In the genomic region with DNA sequence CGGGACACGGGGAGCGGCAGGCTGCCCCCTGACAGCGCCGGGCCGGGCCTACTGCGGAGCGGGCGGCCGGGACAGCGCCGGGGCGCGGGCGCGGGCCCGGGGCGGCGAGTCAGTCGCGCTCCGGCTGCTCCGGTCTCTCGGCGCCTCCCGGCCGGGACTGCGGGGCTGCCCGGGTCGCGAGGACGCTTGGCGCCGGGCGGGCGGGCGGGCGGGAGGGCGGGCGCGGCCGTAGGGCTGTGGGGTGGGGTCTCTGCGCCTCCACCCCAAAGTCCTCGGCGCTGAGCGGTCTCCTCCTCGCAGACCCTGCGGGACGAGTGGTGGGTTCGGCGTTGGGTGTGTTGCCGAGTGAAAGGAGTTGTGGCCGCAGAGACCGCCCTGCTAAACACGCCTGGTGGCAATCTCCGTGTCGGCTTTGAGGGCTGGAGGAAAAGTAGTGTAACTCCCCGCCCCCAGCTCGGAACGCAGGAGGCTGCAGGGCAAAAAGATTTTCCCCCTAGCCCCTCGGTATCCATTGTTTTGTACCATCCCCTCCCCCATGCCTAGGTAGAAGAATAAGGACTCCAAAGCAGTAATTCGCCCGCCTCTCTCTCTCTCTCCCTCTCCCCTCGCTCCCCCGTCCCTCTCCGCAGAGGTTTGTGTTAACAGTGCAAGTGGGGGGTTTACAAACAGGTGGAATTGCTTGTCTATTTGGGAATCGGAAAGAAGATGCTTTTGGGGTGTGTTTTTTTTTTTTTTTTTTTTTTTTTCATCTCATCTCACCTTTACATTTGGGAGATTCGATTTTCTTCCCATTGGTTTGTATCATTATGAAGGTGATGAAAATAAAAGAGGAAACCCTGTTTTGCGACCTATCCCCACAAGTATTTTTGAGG, we compare ENCODE assay signal across 8 mouse cellular contexts. TPM values are rescaled to one million over a fixed set of nuclear protein-coding genes. Genes with fewer than 3 reads are reported as not detected.
DNase-seq lines count a peak whose midpoint lies in the region; ATAC-seq and TF ChIP-seq lines count a peak whose summit lies in the region.

No protein-coding gene starts in this region.

- no peak for TF ChIP-seq POLR2A in limb, embryonic 14.5 days (IDR thresholded peaks at IDR 0.05; ENCODE audit: borderline replicate concordance, extremely low read depth, insufficient read depth, insufficient read length)
- no peak for TF ChIP-seq POLR2A in myocyte (IDR thresholded peaks at IDR 0.05; ENCODE audit: insufficient read length, low read depth)

- intact Hi-C loops in gastrocnemius, postnatal 14 days (cut with DNase I; ENCODE audit: low total_unique reads): no loop called here

- peak overlapping the region; percentile 96 for H3K4me3 ChIP-seq in limb, embryonic 14.5 days (replicated peaks; ENCODE audit: low read length)
- peak overlapping the region; percentile 62 for H3K4me3 ChIP-seq in myocyte
- H3K4me3 ChIP-seq in stomach, embryonic 15.5 days (replicated peaks): peak overlapping the region; percentile 85

- no peaks in the 10 kb centered on the region; the same call in 1 of the 2 replicates for H3K36me3 ChIP-seq in limb, embryonic 14.5 days (ENCODE audit: control insufficient read depth, insufficient read depth, low read length)
- H3K36me3 ChIP-seq in myocyte (ENCODE audit: control insufficient read depth, insufficient read depth): no peaks in the 10 kb centered on the region
- H3K36me3 ChIP-seq in stomach, embryonic 15.5 days: no peaks in the 10 kb centered on the region

- H3K27ac ChIP-seq in limb, embryonic 14.5 days (replicated peaks; ENCODE audit: low read depth, low read length): peak overlapping the region; percentile 95
- peak overlapping the region; percentile 96 for H3K27ac ChIP-seq in stomach, embryonic 15.5 days

- peak overlapping the region; percentile 70 for H3K4me2 ChIP-seq in limb, embryonic 14.5 days (replicated peaks; ENCODE audit: low read depth, low read length, severe bottlenecking)
- H3K4me2 ChIP-seq in myocyte (ENCODE audit: low read depth): peak overlapping the region; percentile 71
- peak overlapping the region; percentile 59 for H3K4me2 ChIP-seq in stomach, embryonic 15.5 days

- peak; percentile 54 for DNase-seq in cerebellum, adult 11 months
- peak; percentile 34 for DNase-seq in gastrocnemius, postnatal 14 days
- DNase-seq in induced T-regulatory cell, adult 2 months (ENCODE audit: low read depth): peak; percentile 66
- DNase-seq in limb, embryonic 14.5 days (ENCODE audit: low spot score): peak; percentile 57

- H3ac ChIP-seq in myocyte (ENCODE audit: control insufficient read depth, insufficient read length): peak overlapping the region; percentile 98

- H3K27me3 ChIP-seq in limb, embryonic 14.5 days (ENCODE audit: control insufficient read depth, insufficient read depth, low read length): no peaks in the 10 kb centered on the region
- H3K27me3 ChIP-seq in myocyte (ENCODE audit: control insufficient read depth, insufficient read depth, insufficient read length): no peaks in the 10 kb centered on the region
- H3K27me3 ChIP-seq in stomach, embryonic 15.5 days (replicated peaks): no peaks in the 10 kb centered on the region

- H3K9ac ChIP-seq in limb, embryonic 14.5 days (ENCODE audit: low read depth, low read length, severe bottlenecking): peak overlapping the region; percentile 91
- H3K9ac ChIP-seq in stomach, embryonic 15.5 days: peak overlapping the region; percentile 93

- H3K9me3 ChIP-seq in limb, embryonic 14.5 days (ENCODE audit: control insufficient read depth, low read length): no peaks in the 10 kb centered on the region
- no peaks in the 10 kb centered on the region for H3K9me3 ChIP-seq in stomach, embryonic 15.5 days

- WGBS in limb, embryonic 14.5 days: 2% methylated on average over 25 of the region's 69 CpGs
- 1% methylated on average over 40 of the region's 69 CpGs for WGBS in stomach, embryonic 15.5 days

- no peak; the same call in 1 of the 2 replicates for ATAC-seq in cerebellum, adult (ENCODE audit: insufficient number of reproducible peaks, low FRiP score, low TSS enrichment)
- 0 out of 2 replicates have a peak, but pooled peaks have one; percentile 6 for ATAC-seq in common myeloid progenitor, adult 5-6 weeks (replicated peaks; ENCODE audit: low read depth, poor library complexity, severe bottlenecking)
- ATAC-seq in limb, embryonic 14.5 days (ENCODE audit: low FRiP score, low read depth): peak; percentile 7
- peak; percentile 2 for ATAC-seq in stomach, embryonic 15.5 days (ENCODE audit: insufficient read depth, low FRiP score, low read depth)

- H3K4me1 ChIP-seq in limb, embryonic 14.5 days (ENCODE audit: control insufficient read depth, insufficient read depth, low read length): peaks cover 8% of the 10 kb centered on the region
- H3K4me1 ChIP-seq in stomach, embryonic 15.5 days: peaks cover 8% of the 10 kb centered on the region

- H3K79me2 ChIP-seq in myocyte (ENCODE audit: control insufficient read depth, insufficient read depth): peaks cover 50% of the 10 kb centered on the region

TF ChIP-seq in myocyte, 11 proteins besides CTCF, POLR2A, EP300 and RAD21:
- TF ChIP-seq CEBPB (IDR thresholded peaks at IDR 0.05; ENCODE audit: insufficient read depth, poor library complexity, severe bottlenecking) (no peak), TCF12 (IDR thresholded peaks at IDR 0.05; ENCODE audit: insufficient read depth, poor library complexity, severe bottlenecking) (no peak), TCF3 (IDR thresholded peaks at IDR 0.05; ENCODE audit: insufficient read length, low read depth) (no peak), MYOG (IDR thresholded peaks at IDR 0.05; ENCODE audit: control insufficient read depth in 1 of 3, insufficient read depth in 1 of 3, insufficient read length in 2 of 3, low read depth in 2 of 3) (no peak), REST (IDR thresholded peaks at IDR 0.05; ENCODE audit: insufficient read depth, insufficient read length) (no peak), MYOD1 (IDR thresholded peaks at IDR 0.05; ENCODE audit: control insufficient read depth in 1 of 3, insufficient read length in 2 of 3, low read depth in 2 of 3) (no peak), USF1 (IDR thresholded peaks at IDR 0.05; ENCODE audit: low read depth) (no peak), E2F4 (IDR thresholded peaks at IDR 0.05; ENCODE audit: insufficient read depth) (no peak), MAX (IDR thresholded peaks at IDR 0.05; ENCODE audit: low read depth) (no peak)
TF ChIP-seq in myocyte: peak in this region for 0.

RNA-seq across cellular contexts. Expression of gene Bbip1, which starts 1.0 kb away (rescaled TPM):
- 34.9 and 36.0 TPM in 2 replicates for total RNA-seq in common myeloid progenitor, adult 5-6 weeks (2017)
- 10 to 100 TPM; 33.5 to 34.6 TPM for total RNA-seq in gastrocnemius, postnatal 14 days (2021)
- 34.6 and 57.2 TPM in 2 replicates for polyA plus RNA-seq in limb, embryonic 14.5 days (2012; rRNA removed)
- polyA plus RNA-seq in limb, embryonic 14.5 days (2014; fragmentation: Nextera tagmentation; extraction: Ambion mirVana): 78.8 and 84.1 TPM in 2 replicates
- polyA plus RNA-seq in myocyte (2012; fragmentation: generic; extraction: Trizol): 31.0 TPM
- 75.0 and 81.9 TPM in 2 replicates for polyA plus RNA-seq in stomach, embryonic 15.5 days (2015; fragmentation: Nextera tagmentation; extraction: Ambion mirVana)

RNA-seq across cellular contexts. Expression of gene Shoc2, which starts 1.3 kb away (rescaled TPM):
- 54.7 and 60.6 TPM in 2 replicates for total RNA-seq in common myeloid progenitor, adult 5-6 weeks (2017)
- 10 to 100 TPM; 21.9 to 24.3 TPM for total RNA-seq in gastrocnemius, postnatal 14 days (2021)
- polyA plus RNA-seq in limb, embryonic 14.5 days (2012; rRNA removed): 26.9 and 29.2 TPM in 2 replicates
- polyA plus RNA-seq in limb, embryonic 14.5 days (2014; fragmentation: Nextera tagmentation; extraction: Ambion mirVana): 44.8 and 48.2 TPM in 2 replicates
- polyA plus RNA-seq in myocyte (2012; fragmentation: generic; extraction: Trizol): 11.4 TPM
- polyA plus RNA-seq in stomach, embryonic 15.5 days (2015; fragmentation: Nextera tagmentation; extraction: Ambion mirVana): 42.8 and 48.4 TPM in 2 replicates

RNA-seq across cellular contexts. Expression of gene Pdcd4, which starts 53.4 kb away (rescaled TPM):
- total RNA-seq in common myeloid progenitor, adult 5-6 weeks (2017): 372 and 408 TPM in 2 replicates
- total RNA-seq in gastrocnemius, postnatal 14 days (2021): 10 to 100 TPM; 20.6 to 22.4 TPM
- 23.3 and 43.3 TPM in 2 replicates for polyA plus RNA-seq in limb, embryonic 14.5 days (2012; rRNA removed)
- 96.4 and 109 TPM in 2 replicates for polyA plus RNA-seq in limb, embryonic 14.5 days (2014; fragmentation: Nextera tagmentation; extraction: Ambion mirVana)
- polyA plus RNA-seq in myocyte (2012; fragmentation: generic; extraction: Trizol): 8.4 TPM
- polyA plus RNA-seq in stomach, embryonic 15.5 days (2015; fragmentation: Nextera tagmentation; extraction: Ambion mirVana): 78.6 and 86.9 TPM in 2 replicates
